Mouse (Mus musculus) forebrain, embryonic 15.5 days (tissue): ENCODE data around the gene Pnpo. TPM values are rescaled to one million over a fixed set of nuclear protein-coding genes. Genes with fewer than 3 reads are reported as not detected.

Source experiments
- ATAC-seq: fragments of 200-750 bp; cut with Nextera tagmentation; replicated peaks from 2 replicates; pipeline ENCODE4 v1.8.0; 2017; ENCODE audit warnings: mild to moderate bottlenecking, moderate TSS enrichment, moderate library complexity
- H3K27ac ChIP-seq: fragments of 300-500 bp; sonication (generic); replicated peaks from 2 replicates; pipeline ENCODE4 v1.5.1; 2015; ENCODE audit warnings: mild to moderate bottlenecking, inconsistent platforms
- H3K27me3 ChIP-seq: fragments of 300-500 bp; sonication (generic); 2 replicates; pipeline ENCODE4 v1.6.1; 2015; ENCODE audit warnings: inconsistent platforms
- H3K36me3 ChIP-seq: fragments of 300-500 bp; sonication (generic); 2 replicates; pipeline ENCODE4 v1.6.1; 2015; ENCODE audit warnings: mild to moderate bottlenecking, inconsistent platforms
- H3K4me1 ChIP-seq: fragments of 300-500 bp; sonication (generic); 2 replicates; pipeline ENCODE4 v1.6.1; 2015; ENCODE audit warnings: inconsistent platforms
- H3K4me2 ChIP-seq: fragments of 300-500 bp; sonication (generic); replicated peaks from 2 replicates; pipeline ENCODE4 v1.6.1; 2015; ENCODE audit warnings: mild to moderate bottlenecking, inconsistent platforms
- H3K4me3 ChIP-seq: fragments of 300-500 bp; sonication (generic); 2 replicates; pipeline ENCODE4 v1.5.1; 2015; ENCODE audit warnings: mild to moderate bottlenecking, inconsistent platforms
- H3K9ac ChIP-seq: fragments of 300-500 bp; sonication (generic); replicated peaks from 2 replicates; pipeline ENCODE4 v1.6.1; 2015; ENCODE audit warnings: mild to moderate bottlenecking, inconsistent platforms
- H3K9me3 ChIP-seq: fragments of 300-500 bp; sonication (generic); 2 replicates; pipeline ENCODE4 v1.6.1; 2016; ENCODE audit warnings: inconsistent platforms
- WGBS: fragments of 180-500 bp; shearing (Covaris S2); methylation state at CpG from one replicate; pipeline ENCODE4 v1.1.7; 2015; ENCODE audit warnings: mixed read lengths; 5-methylcytosine and 5-hydroxymethylcytosine counted together
- polyA plus RNA-seq: library from polyadenylated mRNA; unstranded; fragments of >200 nt; fragmentation: Nextera tagmentation; extraction: Ambion mirVana; gene quantifications from 2 replicates; pipeline ENCODE4 v1.2.1, GENCODE M21; 2015

Pnpo gene
- 20.7 and 21.5 TPM in 2 replicates for polyA plus RNA-seq

- H3K9ac ChIP-seq: peak within 1 kb of the TSS; percentile 60
- ATAC-seq: peak; percentile 98
- H3K27ac ChIP-seq: 0 out of 2 replicates have a peak within 1 kb of the TSS, but pooled peaks have one; percentile 17
- under 1% methylated on average over 29 of the region's 29 CpGs for WGBS
- H3K9me3 ChIP-seq: no peaks in the 10 kb centered on the region
- H3K4me2 ChIP-seq: peak within 1 kb of the TSS; percentile 92
- peaks cover 18% of the 10 kb centered on the region for H3K4me1 ChIP-seq
- no peaks in the 10 kb centered on the region for H3K27me3 ChIP-seq
- no peaks in the 10 kb centered on the region for H3K36me3 ChIP-seq
- H3K4me3 ChIP-seq: peak within 1 kb of the TSS; percentile 54
These were observed at the start of gene Pnpo for GRCm38 (mm10) chr11:96943746-96944304. Pnpo (minus strand) TSS chr11:96943986.

- ATAC-seq: no peak
- no peaks in the 10 kb centered on the region for H3K9me3 ChIP-seq
- H3K4me1 ChIP-seq: peaks cover 25% of the 10 kb centered on the region
These were observed 49.0 kb upstream of the Pnpo start for GRCm38 (mm10) chr11:96992722-96993311.

GRCm38 (mm10) chr11:96991501-96991900 is 47.7 kb upstream of the Pnpo start:
- Histone ChIP-seq H3K9ac (no peak overlapping the region), H3K36me3 (no peaks in the 10 kb centered on the region), H3K27me3 (peaks cover 19% of the 10 kb centered on the region; the same call in 1 of the 2 replicates), H3K27ac (no peak overlapping the region), H3K9me3 (no peaks in the 10 kb centered on the region), H3K4me3 (no peak overlapping the region), H3K4me2 (no peak overlapping the region), H3K4me1 (peaks cover 11% of the 10 kb centered on the region)
- no peak for ATAC-seq
- WGBS: 83% methylated on average over 5 of the region's 5 CpGs

More at GRCm38 (mm10) chr11:96992722-96993311, 49.0 kb upstream of the Pnpo start:
- no peaks in the 10 kb centered on the region for H3K36me3 ChIP-seq
- 63% methylated on average over 8 of the region's 8 CpGs for WGBS
- H3K27me3 ChIP-seq: 0 out of 2 replicates have a peak, but pooled peaks cover 10% of the 10 kb centered on the region
- H3K4me2 ChIP-seq: no peak overlapping the region
- H3K27ac ChIP-seq: no peak overlapping the region
- H3K4me3 ChIP-seq: no peak overlapping the region
- no peak overlapping the region for H3K9ac ChIP-seq

- Histone ChIP-seq H3K4me1 (peaks cover 8% of the 10 kb centered on the region; the same call in 1 of the 2 replicates), H3K36me3 (no peaks in the 10 kb centered on the region), H3K27ac (0 out of 2 replicates have a peak overlapping the region, but pooled peaks have one; percentile 28), H3K4me2 (peak overlapping the region; percentile 58), H3K9me3 (no peaks in the 10 kb centered on the region), H3K4me3 (peak overlapping the region; percentile 41), H3K9ac (peak overlapping the region; percentile 26; the same call in 1 of the 2 replicates), H3K27me3 (peaks cover 34% of the 10 kb centered on the region; the same call in 1 of the 2 replicates)
- WGBS: 5% methylated on average over 31 of the region's 31 CpGs
- ATAC-seq: peak; percentile 67
These were observed 44.3 kb upstream of the Pnpo start for GRCm38 (mm10) chr11:96987873-96988655.

- no peaks in the 10 kb centered on the region for H3K36me3 ChIP-seq
- no peaks in the 10 kb centered on the region for H3K9me3 ChIP-seq
- no peak overlapping the region for H3K4me3 ChIP-seq
- H3K4me1 ChIP-seq: peaks cover 8% of the 10 kb centered on the region; the same call in 1 of the 2 replicates
- H3K27ac ChIP-seq: no peak overlapping the region
- H3K4me2 ChIP-seq: no peak overlapping the region
- H3K27me3 ChIP-seq: peaks cover 34% of the 10 kb centered on the region; the same call in 1 of the 2 replicates
- H3K9ac ChIP-seq: no peak overlapping the region
- whole genome bisulfite sequencing: 71% methylated on average over 3 of the region's 3 CpGs
- no peak for ATAC-seq
These were observed 42.7 kb upstream of the Pnpo start for GRCm38 (mm10) chr11:96986463-96986862.

GRCm38 (mm10) chr11:96984903-96985302 is 41.1 kb upstream of the Pnpo start:
- WGBS: 23% methylated on average over 4 of the region's 4 CpGs
- peaks cover 34% of the 10 kb centered on the region; the same call in 1 of the 2 replicates for H3K27me3 ChIP-seq
- H3K9ac ChIP-seq: no peak overlapping the region
- ATAC-seq: no peak
- no peak overlapping the region for H3K27ac ChIP-seq
- no peak overlapping the region for H3K4me2 ChIP-seq
- H3K4me3 ChIP-seq: no peak overlapping the region
- no peaks in the 10 kb centered on the region for H3K36me3 ChIP-seq
- peaks cover 8% of the 10 kb centered on the region; the same call in 1 of the 2 replicates for H3K4me1 ChIP-seq
- H3K9me3 ChIP-seq: no peaks in the 10 kb centered on the region

GRCm38 (mm10) chr11:96982859-96983258 is 39.1 kb upstream of the Pnpo start, which contains the start of gene Sp2:
Sp2 (minus strand) TSS chr11:96982959.
- Histone ChIP-seq H3K9ac (no peak within 1 kb of the TSS; the same call in 1 of the 2 replicates), H3K4me1 (peaks cover 7% of the 10 kb centered on the region), H3K4me2 (no peak within 1 kb of the TSS), H3K27ac (no peak within 1 kb of the TSS), H3K27me3 (peaks cover 23% of the 10 kb centered on the region; the same call in 1 of the 2 replicates), H3K4me3 (no peak within 1 kb of the TSS), H3K9me3 (no peaks in the 10 kb centered on the region), H3K36me3 (no peaks in the 10 kb centered on the region)
- no peak for ATAC-seq
- 77% methylated on average over 7 of the region's 7 CpGs for WGBS

- Histone ChIP-seq H3K36me3 (no peaks in the 10 kb centered on the region), H3K9me3 (no peaks in the 10 kb centered on the region), H3K4me1 (peaks cover 7% of the 10 kb centered on the region), H3K27ac (no peak overlapping the region), H3K9ac (no peak overlapping the region; the same call in 1 of the 2 replicates), H3K27me3 (peaks cover 22% of the 10 kb centered on the region; the same call in 1 of the 2 replicates), H3K4me2 (no peak overlapping the region), H3K4me3 (no peak overlapping the region)
- 4% methylated on average over 7 of the region's 7 CpGs for WGBS
- ATAC-seq: no peak
These were observed 38.6 kb upstream of the Pnpo start for GRCm38 (mm10) chr11:96982355-96982754.

GRCm38 (mm10) chr11:96981461-96981860 is 37.7 kb upstream of the Pnpo start:
- no peak overlapping the region for H3K4me2 ChIP-seq
- H3K9me3 ChIP-seq: no peaks in the 10 kb centered on the region
- H3K9ac ChIP-seq: no peak overlapping the region
- H3K4me3 ChIP-seq: no peak overlapping the region
- H3K27ac ChIP-seq: no peak overlapping the region
- H3K4me1 ChIP-seq: peaks cover 11% of the 10 kb centered on the region
- WGBS: 76% methylated on average over 15 of the region's 15 CpGs
- no peak for ATAC-seq
- no peaks in the 10 kb centered on the region for H3K36me3 ChIP-seq
- H3K27me3 ChIP-seq: peaks cover 15% of the 10 kb centered on the region; the same call in 1 of the 2 replicates

GRCm38 (mm10) chr11:96980021-96980420 is 36.2 kb upstream of the Pnpo start:
- WGBS: 80% methylated on average over 5 of the region's 5 CpGs

GRCm38 (mm10) chr11:96979329-96979728 is 35.5 kb upstream of the Pnpo start:
- Histone ChIP-seq H3K27me3 (peaks cover 7% of the 10 kb centered on the region; the same call in 1 of the 2 replicates), H3K4me2 (no peak overlapping the region), H3K4me1 (peaks cover 25% of the 10 kb centered on the region), H3K4me3 (no peak overlapping the region), H3K36me3 (no peaks in the 10 kb centered on the region), H3K27ac (no peak overlapping the region), H3K9ac (no peak overlapping the region), H3K9me3 (no peaks in the 10 kb centered on the region)
- ATAC-seq: no peak
- 83% methylated on average over 7 of the region's 7 CpGs for WGBS

More at GRCm38 (mm10) chr11:96980021-96980420, 36.2 kb upstream of the Pnpo start:
- Histone ChIP-seq H3K27me3 (peaks cover 7% of the 10 kb centered on the region; the same call in 1 of the 2 replicates), H3K27ac (no peak overlapping the region), H3K4me3 (no peak overlapping the region), H3K4me2 (no peak overlapping the region), H3K9ac (no peak overlapping the region), H3K36me3 (no peaks in the 10 kb centered on the region), H3K9me3 (no peaks in the 10 kb centered on the region), H3K4me1 (peaks cover 25% of the 10 kb centered on the region)
- ATAC-seq: no peak
